ENCODE assay signal across 23 mouse cellular contexts in genomic region chr19:58345137-58345536, GRCm38 (mm10).
A peak's percentile ranks its signal among the peaks of the same experiment; 100 is the strongest.
DNase-seq lines count a peak whose midpoint lies in the region; ATAC-seq and TF ChIP-seq lines count a peak whose summit lies in the region.
"Had no signal": no experiment of that assay in that cellular context is flagged by ENCODE, and none has a peak within 500 bp of the region (broad histone marks: within the 10 kb centered on the region; RNA-seq: fewer than 3 reads in every experiment).

No protein-coding gene starts in this region.

- no peak overlapping the region for H3K4me3 ChIP-seq in forebrain, embryonic 13.5 days
- no peak overlapping the region for H3K4me3 ChIP-seq in forebrain, embryonic 10.5 days
- no peak overlapping the region for H3K4me3 ChIP-seq in forebrain, embryonic 16.5 days (replicated peaks; ENCODE audit: low read length)
- H3K4me3 ChIP-seq in forebrain, embryonic 11.5 days (ENCODE audit: low read depth, low read length): no peak overlapping the region
- no peak overlapping the region for H3K4me3 ChIP-seq in hindbrain, embryonic 14.5 days (replicated peaks; ENCODE audit: low read length)
- no peak overlapping the region for H3K4me3 ChIP-seq in hindbrain, postnatal 0 days (ENCODE audit: low read length)
- no peak overlapping the region for H3K4me3 ChIP-seq in midbrain, embryonic 14.5 days (replicated peaks; ENCODE audit: low read depth, low read length)
- H3K4me3 ChIP-seq in midbrain, postnatal 0 days (ENCODE audit: low read depth, low read length): no peak overlapping the region
- H3K4me3 ChIP-seq: heart, embryonic 13.5 days; hindbrain, embryonic 15.5 days had no signal

- ATAC-seq in forebrain, embryonic 13.5 days: 0 out of 2 replicates have a peak, but pooled peaks have one; percentile 30
- peak; percentile 40; the same call in 1 of the 2 replicates for ATAC-seq in forebrain, embryonic 16.5 days
- ATAC-seq in forebrain, embryonic 11.5 days (replicated peaks; ENCODE audit: low FRiP score): no peak
- ATAC-seq in hindbrain, embryonic 14.5 days (ENCODE audit: low FRiP score): no peak
- no peak for ATAC-seq in hindbrain, postnatal 0 days
- no peak for ATAC-seq in midbrain, embryonic 14.5 days (ENCODE audit: low FRiP score, low TSS enrichment)
- ATAC-seq in midbrain, postnatal 0 days (ENCODE audit: low FRiP score): no peak
- ATAC-seq: activated CD4-positive, CD25-positive, alpha-beta regulatory T cell, adult 4 months; inflammation-experienced regulatory T-cells, adult 6 months; intestine, embryonic 16.5 days had no signal

- TF ChIP-seq CTCF in hindbrain, postnatal 0 days (IDR thresholded peaks at IDR 0.05; ENCODE audit: low read depth): no peak
- no peak for TF ChIP-seq CTCF in midbrain, postnatal 0 days (IDR thresholded peaks at IDR 0.05)

- H3K27ac ChIP-seq in forebrain, embryonic 13.5 days: no peak overlapping the region
- no peak overlapping the region for H3K27ac ChIP-seq in forebrain, embryonic 10.5 days
- H3K27ac ChIP-seq in forebrain, embryonic 16.5 days (ENCODE audit: low read length): no peak overlapping the region
- H3K27ac ChIP-seq in forebrain, embryonic 11.5 days (ENCODE audit: low read depth, low read length): no peak overlapping the region
- 0 out of 2 replicates have a peak overlapping the region, but pooled peaks have one; percentile 44 for H3K27ac ChIP-seq in hindbrain, embryonic 14.5 days
- H3K27ac ChIP-seq in hindbrain, postnatal 0 days: no peak overlapping the region
- no peak overlapping the region for H3K27ac ChIP-seq in midbrain, embryonic 14.5 days (replicated peaks; ENCODE audit: low read depth, low read length)
- H3K27ac ChIP-seq in midbrain, postnatal 0 days (ENCODE audit: low read depth, low read length): no peak overlapping the region
- H3K27ac ChIP-seq: heart, embryonic 13.5 days; hindbrain, embryonic 15.5 days had no signal

- no peak overlapping the region for H3K9ac ChIP-seq in forebrain, embryonic 13.5 days
- no peak overlapping the region for H3K9ac ChIP-seq in forebrain, embryonic 16.5 days (replicated peaks; ENCODE audit: low read depth, low read length)
- H3K9ac ChIP-seq in forebrain, embryonic 11.5 days (ENCODE audit: low read length): no peak overlapping the region
- no peak overlapping the region for H3K9ac ChIP-seq in hindbrain, embryonic 14.5 days
- no peak overlapping the region for H3K9ac ChIP-seq in hindbrain, postnatal 0 days (replicated peaks; ENCODE audit: low read length)
- no peak overlapping the region for H3K9ac ChIP-seq in midbrain, embryonic 14.5 days (replicated peaks; ENCODE audit: low read length)
- no peak overlapping the region for H3K9ac ChIP-seq in midbrain, postnatal 0 days (replicated peaks; ENCODE audit: low read length, poor library complexity, severe bottlenecking)
- H3K9ac ChIP-seq: heart, embryonic 13.5 days; hindbrain, embryonic 15.5 days had no signal

- H3K4me1 ChIP-seq in forebrain, embryonic 13.5 days: peaks cover 24% of the 10 kb centered on the region
- peaks cover 31% of the 10 kb centered on the region for H3K4me1 ChIP-seq in forebrain, embryonic 10.5 days
- H3K4me1 ChIP-seq in forebrain, embryonic 16.5 days (replicated peaks; ENCODE audit: control insufficient read depth, insufficient read depth, low read length): peaks cover 7% of the 10 kb centered on the region
- peaks cover 8% of the 10 kb centered on the region for H3K4me1 ChIP-seq in forebrain, embryonic 11.5 days (replicated peaks; ENCODE audit: control insufficient read depth, insufficient read depth, low read length)
- H3K4me1 ChIP-seq in hindbrain, embryonic 14.5 days (replicated peaks; ENCODE audit: control insufficient read depth, insufficient read depth, low read length): peaks cover 18% of the 10 kb centered on the region
- no peaks in the 10 kb centered on the region for H3K4me1 ChIP-seq in hindbrain, postnatal 0 days (ENCODE audit: insufficient read depth, low read length)
- H3K4me1 ChIP-seq in midbrain, embryonic 14.5 days (ENCODE audit: control insufficient read depth, insufficient read depth, low read length): peaks cover 19% of the 10 kb centered on the region
- no peaks in the 10 kb centered on the region for H3K4me1 ChIP-seq in midbrain, postnatal 0 days (ENCODE audit: insufficient read depth, low read length)

- no peak for DNase-seq in forebrain, embryonic 10.5 days (ENCODE audit: extremely low spot score, low spot score)
- DNase-seq in forebrain, embryonic 11.5 days (ENCODE audit: low spot score): no peak
- DNase-seq in hindbrain, embryonic 14.5 days (ENCODE audit: low spot score): no peak
- no peak for DNase-seq in hindbrain, postnatal 0 days (ENCODE audit: low spot score)
- DNase-seq in midbrain, embryonic 14.5 days: peak; percentile 53
- no peak for DNase-seq in midbrain, postnatal 0 days (ENCODE audit: low spot score)
- DNase-seq: adrenal gland, adult 8-10 months; adrenal gland, postnatal 25 days; cerebellum, adult 18-20 months; cerebellum, adult 9-10 months; cerebellum, postnatal 14 days; gastrocnemius, postnatal 25 days; heart, adult 18-20 months; heart, postnatal 14 days; heart, postnatal 4 days; kidney, adult 18-20 months had no signal

- no peak overlapping the region for H3K4me2 ChIP-seq in forebrain, embryonic 13.5 days
- H3K4me2 ChIP-seq in forebrain, embryonic 16.5 days (ENCODE audit: low read length): no peak overlapping the region
- H3K4me2 ChIP-seq in forebrain, embryonic 11.5 days (ENCODE audit: low read depth, low read length, severe bottlenecking): no peak overlapping the region
- H3K4me2 ChIP-seq in hindbrain, embryonic 14.5 days (replicated peaks): no peak overlapping the region
- no peak overlapping the region for H3K4me2 ChIP-seq in hindbrain, postnatal 0 days (ENCODE audit: low read depth, low read length)
- no peak overlapping the region for H3K4me2 ChIP-seq in midbrain, embryonic 14.5 days (ENCODE audit: low read length)
- no peak overlapping the region for H3K4me2 ChIP-seq in midbrain, postnatal 0 days (ENCODE audit: low read depth, low read length, poor library complexity, severe bottlenecking)
- H3K4me2 ChIP-seq: heart, embryonic 13.5 days; hindbrain, embryonic 15.5 days had no signal

- H3K36me3 ChIP-seq in forebrain, embryonic 13.5 days (ENCODE audit: poor library complexity, severe bottlenecking): no peaks in the 10 kb centered on the region
- H3K36me3 ChIP-seq in forebrain, embryonic 10.5 days (replicated peaks): no peaks in the 10 kb centered on the region
- H3K36me3 ChIP-seq in forebrain, embryonic 16.5 days (ENCODE audit: control insufficient read depth, insufficient read depth): no peaks in the 10 kb centered on the region
- no peaks in the 10 kb centered on the region for H3K36me3 ChIP-seq in forebrain, embryonic 11.5 days (ENCODE audit: control insufficient read depth, insufficient read depth, low read length)
- no peaks in the 10 kb centered on the region for H3K36me3 ChIP-seq in hindbrain, embryonic 14.5 days (replicated peaks; ENCODE audit: control insufficient read depth, insufficient read depth)
- no peaks in the 10 kb centered on the region for H3K36me3 ChIP-seq in hindbrain, postnatal 0 days (ENCODE audit: insufficient read depth, low read length)
- no peaks in the 10 kb centered on the region for H3K36me3 ChIP-seq in midbrain, embryonic 14.5 days (ENCODE audit: control insufficient read depth, insufficient read depth, low read length)
- H3K36me3 ChIP-seq in midbrain, postnatal 0 days (ENCODE audit: insufficient read depth, low read length): no peaks in the 10 kb centered on the region
- H3K36me3 ChIP-seq: heart, embryonic 13.5 days; hindbrain, embryonic 15.5 days had no signal

- WGBS in forebrain, embryonic 13.5 days: 23% methylated on average over 7 of the region's 7 CpGs
- 51% methylated on average over 7 of the region's 7 CpGs for WGBS in forebrain, embryonic 10.5 days
- 14% methylated on average over 7 of the region's 7 CpGs for WGBS in forebrain, embryonic 16.5 days
- WGBS in forebrain, embryonic 11.5 days: 30% methylated on average over 7 of the region's 7 CpGs
- WGBS in hindbrain, embryonic 14.5 days: 32% methylated on average over 7 of the region's 7 CpGs
- 43% methylated on average over 7 of the region's 7 CpGs for WGBS in hindbrain, postnatal 0 days
- 24% methylated on average over 7 of the region's 7 CpGs for WGBS in midbrain, embryonic 14.5 days
- 34% methylated on average over 7 of the region's 7 CpGs for WGBS in midbrain, postnatal 0 days

- no peaks in the 10 kb centered on the region for H3K9me3 ChIP-seq in forebrain, embryonic 13.5 days (replicated peaks)
- H3K9me3 ChIP-seq in forebrain, embryonic 10.5 days: no peaks in the 10 kb centered on the region
- H3K9me3 ChIP-seq in forebrain, embryonic 16.5 days (ENCODE audit: control insufficient read depth, low read length): no peaks in the 10 kb centered on the region
- no peaks in the 10 kb centered on the region for H3K9me3 ChIP-seq in forebrain, embryonic 11.5 days (ENCODE audit: control insufficient read depth, low read length)
- no peaks in the 10 kb centered on the region for H3K9me3 ChIP-seq in hindbrain, embryonic 14.5 days (ENCODE audit: control insufficient read depth, low read length)
- H3K9me3 ChIP-seq in hindbrain, postnatal 0 days (ENCODE audit: low read length): no peaks in the 10 kb centered on the region
- no peaks in the 10 kb centered on the region for H3K9me3 ChIP-seq in midbrain, embryonic 14.5 days (ENCODE audit: control insufficient read depth, low read length)
- H3K9me3 ChIP-seq in midbrain, postnatal 0 days (ENCODE audit: low read length): no peaks in the 10 kb centered on the region
- H3K9me3 ChIP-seq: heart, embryonic 13.5 days; hindbrain, embryonic 15.5 days had no signal

- peaks cover 11% of the 10 kb centered on the region for H3K27me3 ChIP-seq in forebrain, embryonic 13.5 days
- H3K27me3 ChIP-seq in forebrain, embryonic 10.5 days (ENCODE audit: poor library complexity, severe bottlenecking): peaks cover 60% of the 10 kb centered on the region
- 0 out of 2 replicates have a peak, but pooled peaks cover 2% of the 10 kb centered on the region for H3K27me3 ChIP-seq in forebrain, embryonic 16.5 days (replicated peaks; ENCODE audit: control insufficient read depth, insufficient read depth, low read length)
- no peaks in the 10 kb centered on the region; the same call in 1 of the 2 replicates for H3K27me3 ChIP-seq in forebrain, embryonic 11.5 days (ENCODE audit: control insufficient read depth, insufficient read depth, low read length)
- H3K27me3 ChIP-seq in hindbrain, embryonic 14.5 days (ENCODE audit: control insufficient read depth, insufficient read depth, low read length): no peaks in the 10 kb centered on the region
- no peaks in the 10 kb centered on the region for H3K27me3 ChIP-seq in hindbrain, postnatal 0 days (ENCODE audit: insufficient read depth, low read length)
- H3K27me3 ChIP-seq in midbrain, embryonic 14.5 days (ENCODE audit: control insufficient read depth, insufficient read depth, low read length): peaks cover 4% of the 10 kb centered on the region; the same call in 1 of the 2 replicates
- H3K27me3 ChIP-seq in midbrain, postnatal 0 days (ENCODE audit: insufficient read depth, low read length): no peaks in the 10 kb centered on the region
- H3K27me3 ChIP-seq: hindbrain, embryonic 15.5 days had no signal

Comparison
In these comparisons a context has a peak if more than half of its experiments do, and no peak if none do; other contexts are left out.
1. ATAC-seq: peak in forebrain, embryonic 13.5 days (single experiment) and forebrain, embryonic 16.5 days (single experiment); none in forebrain, embryonic 11.5 days (single experiment), hindbrain, embryonic 14.5 days (single experiment), hindbrain, postnatal 0 days (single experiment), midbrain, embryonic 14.5 days (single experiment) and midbrain, postnatal 0 days (single experiment).